In the genomic region with DNA sequence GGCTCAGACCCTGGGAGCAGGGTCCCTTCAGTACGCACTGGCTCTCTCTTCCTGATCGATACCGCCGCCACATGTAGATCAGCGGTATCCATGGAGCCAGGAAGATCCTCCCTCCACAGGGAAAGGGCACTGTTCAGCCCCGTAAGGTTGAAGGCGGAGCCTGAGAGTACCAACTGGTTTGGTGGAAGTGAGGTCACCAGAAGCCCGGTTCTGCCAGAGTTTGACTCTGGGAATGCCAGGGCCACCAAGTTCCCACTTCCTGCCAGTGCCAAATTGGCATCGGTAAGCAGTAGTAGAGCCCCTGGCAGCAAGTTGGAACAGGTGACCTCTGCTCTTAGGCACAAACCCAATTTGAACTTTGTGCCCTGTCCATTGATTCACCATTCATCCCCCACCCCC, we compare ENCODE assay signal across 8 mouse cellular contexts. TPM values are rescaled to one million over a fixed set of nuclear protein-coding genes. Genes with fewer than 3 reads are reported as not detected.
DNase-seq lines count a peak whose midpoint lies in the region; ATAC-seq and TF ChIP-seq lines count a peak whose summit lies in the region.

No protein-coding gene starts in this region.

- peak overlapping the region; percentile 14 for H3K27ac ChIP-seq in bone marrow macrophage, adult 2 months (ENCODE audit: insufficient read depth, low read depth, low read length)
- H3K27ac ChIP-seq in forebrain, embryonic 13.5 days: no peak overlapping the region
- peak overlapping the region; percentile 65; the same call in 1 of the 2 replicates for H3K27ac ChIP-seq in kidney, embryonic 14.5 days (ENCODE audit: low read depth, low read length)
- H3K27ac ChIP-seq in lung, postnatal 0 days (ENCODE audit: low read length): 0 out of 2 replicates have a peak overlapping the region, but pooled peaks have one; percentile 81

- TF ChIP-seq POLR2A in bone marrow macrophage, adult 2 months (IDR thresholded peaks at IDR 0.05; ENCODE audit: borderline replicate concordance, low read depth, low read length): no peak

- TF ChIP-seq EP300 in lung, postnatal 0 days (IDR thresholded peaks at IDR 0.05): no peak

- H3K27me3 ChIP-seq in forebrain, embryonic 13.5 days: peaks cover 49% of the 10 kb centered on the region
- peaks cover 3% of the 10 kb centered on the region; the same call in 1 of the 2 replicates for H3K27me3 ChIP-seq in kidney, embryonic 14.5 days (ENCODE audit: control insufficient read depth, insufficient read depth, low read length)
- no peaks in the 10 kb centered on the region for H3K27me3 ChIP-seq in lung, postnatal 0 days (replicated peaks; ENCODE audit: insufficient read depth, low read length)

- H3K4me3 ChIP-seq in bone marrow macrophage, adult 2 months (ENCODE audit: insufficient read depth, low read length): peak overlapping the region; percentile 90
- peak overlapping the region; percentile 51 for H3K4me3 ChIP-seq in forebrain, embryonic 13.5 days
- peak overlapping the region; percentile 56 for H3K4me3 ChIP-seq in kidney, embryonic 14.5 days (ENCODE audit: low read length)
- peak overlapping the region; percentile 69 for H3K4me3 ChIP-seq in lung, postnatal 0 days (ENCODE audit: low read depth, low read length)

- H3K4me1 ChIP-seq in bone marrow macrophage, adult 2 months (ENCODE audit: control insufficient read depth, insufficient read depth, low read length): peaks cover 32% of the 10 kb centered on the region
- H3K4me1 ChIP-seq in forebrain, embryonic 13.5 days: peaks cover 30% of the 10 kb centered on the region
- peaks cover 21% of the 10 kb centered on the region; the same call in 1 of the 2 replicates for H3K4me1 ChIP-seq in kidney, embryonic 14.5 days (ENCODE audit: control insufficient read depth, insufficient read depth, low read length)
- H3K4me1 ChIP-seq in lung, postnatal 0 days (ENCODE audit: insufficient read depth, low read depth, low read length): peaks cover 5% of the 10 kb centered on the region; the same call in 1 of the 2 replicates

- no peak for TF ChIP-seq CTCF in bone marrow macrophage, adult 2 months (IDR thresholded peaks at IDR 0.05; ENCODE audit: low read depth, low read length)
- no peak for TF ChIP-seq CTCF in lung, postnatal 0 days (IDR thresholded peaks at IDR 0.05)

- no peaks in the 10 kb centered on the region for H3K36me3 ChIP-seq in forebrain, embryonic 13.5 days (ENCODE audit: poor library complexity, severe bottlenecking)
- no peaks in the 10 kb centered on the region for H3K36me3 ChIP-seq in kidney, embryonic 14.5 days (ENCODE audit: control insufficient read depth, insufficient read depth, low read length)
- H3K36me3 ChIP-seq in lung, postnatal 0 days (ENCODE audit: insufficient read depth, low read length): no peaks in the 10 kb centered on the region

- peak overlapping the region; percentile 68 for H3K9ac ChIP-seq in forebrain, embryonic 13.5 days
- peak overlapping the region; percentile 48 for H3K9ac ChIP-seq in kidney, embryonic 14.5 days (ENCODE audit: low read depth, low read length)
- no peak overlapping the region for H3K9ac ChIP-seq in lung, postnatal 0 days (replicated peaks; ENCODE audit: low read depth)

- peak; percentile 66 to 73 for DNase-seq in right cerebral cortex, postnatal 10 days (ENCODE audit: low spot score in 2 of 2)
- no peak for DNase-seq in right cerebral cortex, postnatal 4 days
- peak; percentile 77 for DNase-seq in lung, postnatal 0 days (ENCODE audit: low spot score)
- peak; percentile 83 for DNase-seq in yolk sac, embryonic 10.5 days (ENCODE audit: low spot score)
- no peak for DNase-seq in gastrocnemius, postnatal 25 days

- WGBS in forebrain, embryonic 13.5 days: 3% methylated on average over 9 of the region's 9 CpGs
- WGBS in kidney, embryonic 14.5 days: 2% methylated on average over 9 of the region's 9 CpGs
- WGBS in lung, postnatal 0 days: 4% methylated on average over 9 of the region's 9 CpGs

- H3K9me3 ChIP-seq in forebrain, embryonic 13.5 days (replicated peaks): no peaks in the 10 kb centered on the region
- no peaks in the 10 kb centered on the region for H3K9me3 ChIP-seq in kidney, embryonic 14.5 days (ENCODE audit: control insufficient read depth, low read length)
- no peaks in the 10 kb centered on the region for H3K9me3 ChIP-seq in lung, postnatal 0 days (ENCODE audit: low read length)

- no peak for ATAC-seq in forebrain, embryonic 13.5 days
- ATAC-seq in kidney, embryonic 14.5 days (ENCODE audit: low FRiP score, low TSS enrichment): no peak
- ATAC-seq in lung, postnatal 0 days: no peak

- peak overlapping the region; percentile 82 for H3K4me2 ChIP-seq in forebrain, embryonic 13.5 days
- peak overlapping the region; percentile 79 for H3K4me2 ChIP-seq in kidney, embryonic 14.5 days (replicated peaks; ENCODE audit: low read depth, low read length)
- H3K4me2 ChIP-seq in lung, postnatal 0 days (replicated peaks; ENCODE audit: low read depth, low read length): peak overlapping the region; percentile 85

RNA-seq across cellular contexts. Expression of gene Slc9a3r1, which starts 1.8 kb away (rescaled TPM):
- polyA plus RNA-seq in bone marrow macrophage, adult 2 months (2012; ENCODE audit: insufficient read depth, insufficient read length, missing spikeins): 76.2 and 78.8 TPM in 2 replicates
- 28.8 TPM in 2 replicates for polyA plus RNA-seq in forebrain, embryonic 13.5 days (2015; fragmentation: Nextera tagmentation; extraction: Ambion mirVana)
- 81.5 and 110 TPM in 2 replicates for polyA plus RNA-seq in kidney, embryonic 14.5 days (2014; fragmentation: Nextera tagmentation; extraction: Ambion mirVana)
- polyA plus RNA-seq in lung, postnatal 0 days (2015; fragmentation: Nextera tagmentation; extraction: Ambion mirVana): 56.9 and 71.2 TPM in 2 replicates
- total RNA-seq in gastrocnemius, postnatal 25 days (2021): 1 to 10 TPM; 2.3 to 3.9 TPM

RNA-seq across cellular contexts. Expression of gene Tmem104, which starts 22.3 kb away (rescaled TPM):
- polyA plus RNA-seq in bone marrow macrophage, adult 2 months (2012; ENCODE audit: insufficient read depth, insufficient read length, missing spikeins): 40.2 and 42.7 TPM in 2 replicates
- polyA plus RNA-seq in forebrain, embryonic 13.5 days (2015; fragmentation: Nextera tagmentation; extraction: Ambion mirVana): 7.8 and 9.2 TPM in 2 replicates
- 6.3 and 10.3 TPM in 2 replicates for polyA plus RNA-seq in kidney, embryonic 14.5 days (2014; fragmentation: Nextera tagmentation; extraction: Ambion mirVana)
- 9.6 and 10.5 TPM in 2 replicates for polyA plus RNA-seq in lung, postnatal 0 days (2015; fragmentation: Nextera tagmentation; extraction: Ambion mirVana)
- total RNA-seq in gastrocnemius, postnatal 25 days (2021): 1 to 10 TPM; 4.1 to 5.8 TPM

RNA-seq across cellular contexts. Expression of gene Nat9, which starts 22.7 kb away (rescaled TPM):
- 23.5 and 24.0 TPM in 2 replicates for polyA plus RNA-seq in bone marrow macrophage, adult 2 months (2012; ENCODE audit: insufficient read depth, insufficient read length, missing spikeins)
- 18.2 and 20.3 TPM in 2 replicates for polyA plus RNA-seq in forebrain, embryonic 13.5 days (2015; fragmentation: Nextera tagmentation; extraction: Ambion mirVana)
- 18.2 and 18.4 TPM in 2 replicates for polyA plus RNA-seq in kidney, embryonic 14.5 days (2014; fragmentation: Nextera tagmentation; extraction: Ambion mirVana)
- 30.3 and 30.8 TPM in 2 replicates for polyA plus RNA-seq in lung, postnatal 0 days (2015; fragmentation: Nextera tagmentation; extraction: Ambion mirVana)
- total RNA-seq in gastrocnemius, postnatal 25 days (2021): 10 to 100 TPM; 10.7 to 13.2 TPM

RNA-seq across cellular contexts. Expression of gene Cd300lf, which starts 31.2 kb away (rescaled TPM):
- 1.9 and 2.9 TPM in 2 replicates for polyA plus RNA-seq in bone marrow macrophage, adult 2 months (2012; ENCODE audit: insufficient read depth, insufficient read length, missing spikeins)
- 0.11 TPM in 1 of 2 replicates, not detected in the other for polyA plus RNA-seq in forebrain, embryonic 13.5 days (2015; fragmentation: Nextera tagmentation; extraction: Ambion mirVana)
- 0.26 TPM in 2 replicates for polyA plus RNA-seq in kidney, embryonic 14.5 days (2014; fragmentation: Nextera tagmentation; extraction: Ambion mirVana)
- polyA plus RNA-seq in lung, postnatal 0 days (2015; fragmentation: Nextera tagmentation; extraction: Ambion mirVana): 12.7 and 13.1 TPM in 2 replicates
- total RNA-seq in gastrocnemius, postnatal 25 days (2021): not detected

Comparison
In these comparisons a context has a peak if more than half of its experiments do, and no peak if none do; other contexts are left out.
1. DNase-seq: peak in right cerebral cortex, postnatal 10 days (2 of 2), lung, postnatal 0 days (single experiment) and yolk sac, embryonic 10.5 days (single experiment); none in right cerebral cortex, postnatal 4 days (single experiment) and gastrocnemius, postnatal 25 days (single experiment).
2. Peak in every context shown above with its lines, with median percentiles within 50 percentile points of each other: H3K4me3 ChIP-seq and H3K4me2 ChIP-seq.